Mouse (Mus musculus) MEL (cell line): ENCODE results near the gene Swsap1.

ENCODE experiments used
- CTCF ChIP-seq, 3 experiments: IDR thresholded peaks in 2 of 3; conservative IDR thresholded peaks in 1 of 3; 2 replicates each; pipeline ENCODE4 v1.5.1; 2011 to 2012; ENCODE audit warnings: low read length in 3 of 3, low read depth in 2 of 3, mild to moderate bottlenecking in 2 of 3, improper control_type of control experiment in 1 of 3, inconsistent platforms in 1 of 3, mixed read lengths in 1 of 3, moderate library complexity in 1 of 3; ENCODE audit not compliant: control insufficient read depth in 1 of 3, insufficient read depth in 1 of 3, poor library complexity in 1 of 3, severe bottlenecking in 1 of 3
- MAX ChIP-seq: IDR thresholded peaks from 2 replicates; pipeline ENCODE4 v1.6.1; 2011; ENCODE audit warnings: low read length, improper control_type of control experiment
- MAZ ChIP-seq: IDR thresholded peaks from 2 replicates; pipeline ENCODE4 v1.6.1; 2012; ENCODE audit warnings: low read depth, mild to moderate bottlenecking, inconsistent platforms, low read length, improper control_type of control experiment
- MYB ChIP-seq: IDR thresholded peaks from 2 replicates; pipeline ENCODE4 v1.6.1; 2011; ENCODE audit warnings: mild to moderate bottlenecking, low read depth, low read length, improper control_type of control experiment
- SIN3A ChIP-seq: IDR thresholded peaks from 2 replicates; pipeline ENCODE4 v1.6.1; 2012; ENCODE audit warnings: low read length, improper control_type of control experiment, inconsistent platforms
- TAL1 ChIP-seq: IDR thresholded peaks from 2 replicates; pipeline ENCODE4 v1.6.1; 2012; ENCODE audit warnings: mild to moderate bottlenecking, inconsistent platforms, low read length, moderate library complexity, mixed read lengths
- ZC3H11A ChIP-seq: IDR thresholded peaks from 2 replicates; pipeline ENCODE4 v1.6.1; 2012; ENCODE audit warnings: low read depth, mild to moderate bottlenecking, inconsistent platforms, low read length, improper control_type of control experiment
- ZNF384 ChIP-seq: IDR thresholded peaks from 2 replicates; pipeline ENCODE4 v1.6.1; 2012; ENCODE audit warnings: low read depth, mild to moderate bottlenecking, inconsistent platforms, low read length, improper control_type of control experiment

- no peak for TF ChIP-seq CTCF (IDR thresholded peaks at IDR 0.05 in 2 of 3, conservative IDR thresholded peaks at IDR 0.05 in 1 of 3; ENCODE audit: control insufficient read depth in 1 of 3, insufficient read depth in 1 of 3, low read depth in 2 of 3, low read length in 3 of 3, poor library complexity in 1 of 3, severe bottlenecking in 1 of 3)
- no peak for TF ChIP-seq MAX
- no peak for TF ChIP-seq ZNF384
- TF ChIP-seq SIN3A, result no peak
- TF ChIP-seq MAZ, result no peak
- TF ChIP-seq ZC3H11A, result no peak
- TF ChIP-seq TAL1, result no peak
- TF ChIP-seq MYB, result no peak
Measured at GRCm38 (mm10) chr9:21992227-21992626, 36.7 kb downstream of the Swsap1 start.
